Mouse (Mus musculus): ENCODE results near the gene Col6a3. TPM values are rescaled to one million over a fixed set of nuclear protein-coding genes. Genes with fewer than 3 reads are reported as not detected.

Gene Col6a3
- polyA plus RNA-seq, 1 experiment from 2014 or later = 7.7 TPM

DNA sequence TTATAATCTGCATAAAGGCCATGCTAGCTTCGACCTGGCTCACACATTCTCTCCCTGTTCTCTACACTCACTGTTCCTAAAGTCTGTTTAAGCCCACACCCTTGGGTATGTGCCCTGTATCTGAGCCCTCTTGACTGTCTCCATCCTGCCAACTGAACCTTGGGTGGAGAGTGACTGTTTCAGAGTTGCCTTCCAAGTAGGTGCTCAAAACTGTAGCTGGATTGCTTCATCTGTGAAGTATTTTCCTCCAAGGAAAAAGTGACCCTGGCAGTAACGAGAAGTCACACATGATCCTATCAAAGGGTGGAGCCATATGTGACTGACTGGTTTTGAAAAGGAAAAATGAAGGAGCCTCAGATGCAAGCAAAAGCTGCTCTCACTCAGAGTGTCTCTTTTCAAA is 127.5 kb downstream of the Col6a3 start:
- Histone ChIP-seq H3K9ac (no peak overlapping the region), H3K4me2 (no peak overlapping the region), H3K27me3 (replicated peaks) (no peaks in the 10 kb centered on the region), H3K4me1 (no peaks in the 10 kb centered on the region), H3K9me3 (replicated peaks) (no peaks in the 10 kb centered on the region), H3K36me3 (no peaks in the 10 kb centered on the region), H3K4me3 (no peak overlapping the region), H3K27ac (no peak overlapping the region)
- 45% methylated on average over 2 of the region's 2 CpGs for WGBS (ENCODE audit: insufficient replicate concordance)
- ATAC-seq = no peak

Other genes starting within 250 kb of the Col6a3 start
- gene Cops8, start 241.0 kb downstream of the Col6a3 start, polyA plus RNA-seq (2016; fragmentation: Nextera tagmentation; extraction: Ambion mirVana) = 79.8 and 80.3 TPM in 2 replicates
- gene Mlph, start 71.1 kb upstream of the Col6a3 start, polyA plus RNA-seq (2016; fragmentation: Nextera tagmentation; extraction: Ambion mirVana) = 0.05 TPM in 1 of 2 replicates, not detected in the other
- 0.67 TPM in 1 of 2 replicates, not detected in the other for gene Prlh, start 109.1 kb upstream of the Col6a3 start, polyA plus RNA-seq (2016; fragmentation: Nextera tagmentation; extraction: Ambion mirVana)
- gene Rab17, start 125.7 kb upstream of the Col6a3 start, polyA plus RNA-seq (2016; fragmentation: Nextera tagmentation; extraction: Ambion mirVana) = 3.2 and 3.3 TPM in 2 replicates
- 17.4 and 18.1 TPM in 2 replicates for gene Lrrfip1, start 154.8 kb upstream of the Col6a3 start, polyA plus RNA-seq (2016; fragmentation: Nextera tagmentation; extraction: Ambion mirVana)

Measured in liver, embryonic 12.5 days (tissue).